Mouse (Mus musculus) kidney, embryonic 16.5 days (tissue): ENCODE measurements around the gene Pigx. TPM values are rescaled to one million over a fixed set of nuclear protein-coding genes. Genes with fewer than 3 reads are reported as not detected.

Experiments
- ATAC-seq: fragments of 200-750 bp; cut with Nextera tagmentation; 2 replicates; pipeline ENCODE4 v1.8.0; 2017; ENCODE audit warnings: moderate TSS enrichment; ENCODE audit not compliant: low FRiP score, low TSS enrichment
- H3K27ac ChIP-seq: fragments of 300-500 bp; sonication (generic); 2 replicates; pipeline ENCODE4 v1.5.1; 2014; ENCODE audit warnings: low read length
- H3K27me3 ChIP-seq: fragments of 300-500 bp; sonication (generic); 2 replicates; pipeline ENCODE4 v1.6.1; 2014; ENCODE audit warnings: low read length, control low read depth, mixed read lengths; ENCODE audit not compliant: insufficient read depth
- H3K36me3 ChIP-seq: fragments of 300-500 bp; sonication (generic); 2 replicates; pipeline ENCODE4 v1.6.1; 2014; ENCODE audit warnings: low read length, control low read depth, mixed read lengths; ENCODE audit not compliant: insufficient read depth
- H3K4me1 ChIP-seq: fragments of 300-500 bp; sonication (generic); 2 replicates; pipeline ENCODE4 v1.6.1; 2014; ENCODE audit warnings: low read length, control low read depth, mixed read lengths; ENCODE audit not compliant: insufficient read depth
- H3K4me2 ChIP-seq: fragments of 300-500 bp; sonication (generic); replicated peaks from 2 replicates; pipeline ENCODE4 v1.6.1; 2014; ENCODE audit warnings: low read depth, low read length
- H3K4me3 ChIP-seq: fragments of 300-500 bp; sonication (generic); 2 replicates; pipeline ENCODE4 v1.5.1; 2014; ENCODE audit warnings: mild to moderate bottlenecking, low read length
- H3K9ac ChIP-seq: fragments of 300-500 bp; sonication (generic); replicated peaks from 2 replicates; pipeline ENCODE4 v1.6.1; 2014; ENCODE audit warnings: low read length
- H3K9me3 ChIP-seq: fragments of 300-500 bp; sonication (generic); 2 replicates; pipeline ENCODE4 v1.6.1; 2016; ENCODE audit warnings: low read length, control low read depth
- WGBS: fragments of 180-500 bp; shearing (Covaris S2); extraction: QIAGEN DNeasy Blood & Tissue Kit; methylation state at CpG from one replicate; pipeline ENCODE4 v1.1.7; 2014; 5-methylcytosine and 5-hydroxymethylcytosine counted together
- polyA plus RNA-seq: library from polyadenylated mRNA; unstranded; fragments of >200 nt; fragmentation: Nextera tagmentation; extraction: Ambion mirVana; gene quantifications from 2 replicates; pipeline ENCODE4 v1.2.1, GENCODE M21; 2015

Pigx gene
- polyA plus RNA-seq, 1 experiment from 2014 or later, result 130 TPM

DNA sequence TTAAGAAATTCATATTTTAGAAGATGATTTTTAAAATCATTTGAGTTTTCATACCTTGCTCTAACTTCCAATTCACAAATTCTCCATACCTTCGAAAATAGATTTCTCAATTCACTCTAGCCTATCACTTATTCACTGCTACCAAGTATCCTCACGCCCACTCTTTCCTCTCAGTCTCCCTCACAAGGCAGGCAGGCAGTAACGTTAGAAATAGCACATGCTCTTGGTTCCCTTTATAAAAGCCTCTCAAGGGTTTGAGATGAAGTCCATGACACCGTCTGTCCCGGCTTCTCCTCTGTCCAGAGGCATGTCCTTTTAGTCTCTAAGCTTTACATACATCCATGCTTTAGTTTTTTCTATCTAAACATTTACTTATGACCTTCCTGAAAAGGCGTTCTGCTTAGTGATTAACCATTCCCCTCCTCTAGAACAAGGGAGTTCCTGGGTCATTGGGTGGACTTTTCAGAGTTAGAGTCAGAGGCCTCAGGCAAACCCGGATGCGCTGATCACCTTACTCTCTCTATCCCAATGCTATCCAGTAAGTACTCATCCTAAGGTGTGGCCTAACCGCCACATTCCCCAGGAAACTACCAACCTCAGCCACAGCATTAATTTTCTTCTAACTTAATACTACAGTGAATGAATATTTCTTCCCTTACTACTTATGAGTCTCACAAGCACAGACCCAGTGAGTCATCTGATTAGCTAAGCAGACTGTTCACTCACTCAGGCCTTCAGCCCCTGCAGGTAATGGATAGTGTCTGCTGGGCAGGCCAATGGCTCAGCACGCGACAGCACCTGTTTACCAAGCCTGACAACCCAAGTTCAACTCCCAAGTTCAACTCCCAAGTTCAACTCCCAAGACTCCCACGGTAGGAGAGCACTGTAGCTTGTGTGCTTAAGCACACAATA is 30.9 kb downstream of the Pigx start:
- peak; percentile 59 for ATAC-seq
- no peak overlapping the region for H3K4me2 ChIP-seq
- no peaks in the 10 kb centered on the region for H3K36me3 ChIP-seq
- no peaks in the 10 kb centered on the region for H3K9me3 ChIP-seq
- H3K4me1 ChIP-seq, result peaks cover 21% of the 10 kb centered on the region
- no peaks in the 10 kb centered on the region for H3K27me3 ChIP-seq
- H3K4me3 ChIP-seq, result no peak overlapping the region
- H3K27ac ChIP-seq, result peak overlapping the region; percentile 76; the same call in 1 of the 2 replicates
- no peak overlapping the region for H3K9ac ChIP-seq
- 62% methylated on average over 12 of the region's 12 CpGs for WGBS

DNA sequence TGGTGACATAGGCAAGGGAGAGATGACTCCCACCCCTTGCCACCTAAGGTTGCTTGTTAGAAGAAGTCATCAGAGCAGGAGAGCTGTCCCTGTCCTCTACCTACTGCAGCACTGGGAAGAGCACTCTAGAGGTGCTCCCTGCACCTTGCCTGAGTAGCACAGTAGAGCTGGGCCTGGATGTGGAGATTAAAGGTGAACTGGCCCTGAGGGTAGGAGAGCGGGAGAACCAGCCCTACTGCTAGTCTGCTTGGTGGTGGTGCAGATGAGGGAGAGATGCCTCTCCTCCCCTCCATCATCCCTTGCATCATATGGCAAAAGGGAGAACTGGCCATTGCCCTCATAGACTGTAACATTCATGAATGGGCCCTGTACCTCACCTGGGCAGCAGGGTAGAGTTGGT is 32.6 kb downstream of the Pigx start:
- H3K4me3 ChIP-seq, result no peak overlapping the region
- no peaks in the 10 kb centered on the region for H3K27me3 ChIP-seq
- H3K9ac ChIP-seq, result no peak overlapping the region
- ATAC-seq, result no peak
- 94% methylated on average over 1 of the region's 1 CpGs for WGBS
- H3K27ac ChIP-seq, result no peak overlapping the region
- H3K36me3 ChIP-seq, result no peaks in the 10 kb centered on the region
- H3K4me2 ChIP-seq, result no peak overlapping the region
- peaks cover 21% of the 10 kb centered on the region for H3K4me1 ChIP-seq
- H3K9me3 ChIP-seq, result no peaks in the 10 kb centered on the region

DNA sequence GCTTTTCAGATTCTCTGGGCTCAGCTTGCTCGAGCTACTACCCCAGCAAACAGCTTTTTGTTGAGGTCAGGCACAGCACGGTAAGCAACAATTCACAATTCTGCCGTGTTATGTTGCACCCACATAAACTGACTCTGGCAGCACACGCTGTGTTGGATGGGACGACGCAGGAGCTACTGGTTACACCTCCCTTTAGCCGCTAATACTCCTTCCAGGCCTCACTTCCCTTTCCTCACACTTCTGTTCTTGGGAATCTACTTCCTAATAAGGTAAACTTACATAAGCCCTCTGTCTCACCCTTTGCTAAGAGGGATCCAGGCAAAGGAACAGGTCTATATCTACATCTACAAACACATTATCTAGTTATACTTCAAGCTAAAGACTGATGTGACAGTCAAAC is 35.6 kb downstream of the Pigx start:
- no peak for ATAC-seq
- no peak overlapping the region for H3K4me2 ChIP-seq
- WGBS, result 80% methylated on average over 7 of the region's 7 CpGs
- H3K9me3 ChIP-seq, result no peaks in the 10 kb centered on the region
- H3K4me1 ChIP-seq, result peaks cover 18% of the 10 kb centered on the region
- H3K27me3 ChIP-seq, result no peaks in the 10 kb centered on the region
- no peak overlapping the region for H3K4me3 ChIP-seq
- no peaks in the 10 kb centered on the region for H3K36me3 ChIP-seq
- no peak overlapping the region for H3K27ac ChIP-seq
- H3K9ac ChIP-seq, result no peak overlapping the region

DNA sequence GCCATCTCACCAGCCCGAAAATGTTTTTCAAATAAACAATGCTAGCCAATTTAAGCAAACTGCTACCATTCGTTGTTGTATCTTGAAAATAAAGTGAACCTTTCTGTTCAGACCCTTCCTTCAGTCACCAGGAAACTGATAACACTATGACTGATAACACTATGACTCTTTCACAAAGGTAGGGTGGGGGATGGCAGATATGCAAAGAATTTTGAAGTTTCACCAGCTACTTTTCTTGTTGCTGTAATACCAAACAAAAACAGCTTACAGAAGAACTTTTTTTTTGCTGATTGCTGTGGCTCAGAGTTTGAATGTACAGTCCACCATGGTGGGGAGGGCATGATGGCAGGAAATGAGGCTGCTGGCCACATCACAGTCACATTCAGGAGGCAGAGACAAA is 37.3 kb downstream of the Pigx start:
- 82% methylated on average over 2 of the region's 2 CpGs for WGBS
- no peak overlapping the region for H3K4me2 ChIP-seq

DNA sequence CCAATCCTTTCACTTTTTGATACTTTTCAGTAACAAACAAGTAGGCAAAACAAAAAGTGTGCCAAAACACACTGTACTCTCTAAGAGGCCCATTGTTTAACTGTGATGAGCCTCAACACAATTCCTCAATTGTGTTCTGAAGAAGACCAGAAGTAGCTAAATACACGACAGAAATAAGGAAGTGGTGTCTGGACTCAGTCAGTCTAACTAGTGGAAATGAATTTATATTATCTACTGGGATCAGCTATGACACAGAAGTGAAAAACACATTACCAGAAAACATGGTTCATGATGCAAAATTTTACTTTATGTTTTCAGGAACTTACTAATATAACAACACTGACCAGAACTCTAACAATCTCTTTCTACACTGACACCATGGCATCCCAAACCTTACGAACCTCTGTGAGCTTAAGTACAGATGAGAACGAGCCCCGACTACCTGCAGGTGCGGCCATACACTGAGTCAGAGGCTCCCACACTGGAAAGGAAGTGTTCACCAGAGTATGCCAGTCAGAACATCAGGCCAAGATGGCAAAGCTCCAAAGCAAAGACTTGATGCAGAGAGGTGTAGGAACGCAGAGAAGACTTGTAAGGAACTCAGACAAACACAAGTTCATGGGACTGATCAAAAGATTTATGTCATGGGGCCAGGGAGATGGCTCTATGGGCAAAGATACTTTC is 39.6 kb downstream of the Pigx start:
- 75% methylated on average over 6 of the region's 6 CpGs for WGBS

More for the DNA sequence above, 37.3 kb downstream of the Pigx start:
- H3K9ac ChIP-seq, result no peak overlapping the region
- no peaks in the 10 kb centered on the region for H3K36me3 ChIP-seq
- H3K27me3 ChIP-seq, result no peaks in the 10 kb centered on the region
- no peak overlapping the region for H3K4me3 ChIP-seq
- no peaks in the 10 kb centered on the region for H3K9me3 ChIP-seq
- H3K27ac ChIP-seq, result no peak overlapping the region
- 0 out of 2 replicates have a peak, but pooled peaks cover 11% of the 10 kb centered on the region for H3K4me1 ChIP-seq
- ATAC-seq, result no peak

DNA sequence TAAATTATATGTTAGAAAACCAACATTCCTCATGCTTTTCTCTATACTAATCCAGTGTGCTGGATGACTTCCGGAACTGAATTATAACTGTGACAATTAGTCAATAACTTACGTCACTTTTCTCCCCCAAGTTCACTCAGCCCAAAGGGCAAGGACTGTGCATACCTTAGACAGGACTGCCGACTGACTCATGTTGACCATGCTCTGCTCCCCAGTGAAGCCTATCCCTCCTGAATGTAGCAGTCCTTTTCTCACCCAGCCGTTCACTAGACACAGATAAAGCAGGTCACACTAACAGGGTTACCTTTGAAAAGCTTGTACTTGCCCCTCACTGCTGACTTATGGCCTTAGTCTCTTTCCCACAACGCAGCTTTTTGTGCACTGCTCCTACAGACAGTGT is 40.7 kb downstream of the Pigx start:
- no peaks in the 10 kb centered on the region for H3K9me3 ChIP-seq
- ATAC-seq, result no peak
- no peak overlapping the region for H3K4me2 ChIP-seq
- H3K27ac ChIP-seq, result no peak overlapping the region
- 0 out of 2 replicates have a peak, but pooled peaks cover 3% of the 10 kb centered on the region for H3K4me1 ChIP-seq
- 73% methylated on average over 5 of the region's 5 CpGs for WGBS
- H3K4me3 ChIP-seq, result no peak overlapping the region
- no peak overlapping the region for H3K9ac ChIP-seq
- H3K27me3 ChIP-seq, result no peaks in the 10 kb centered on the region
- no peaks in the 10 kb centered on the region for H3K36me3 ChIP-seq

More for the DNA sequence above, 39.6 kb downstream of the Pigx start:
- Histone ChIP-seq H3K4me3 (no peak overlapping the region), H3K9me3 (no peaks in the 10 kb centered on the region), H3K36me3 (no peaks in the 10 kb centered on the region), H3K9ac (no peak overlapping the region), H3K27me3 (no peaks in the 10 kb centered on the region), H3K27ac (no peak overlapping the region), H3K4me1 (0 out of 2 replicates have a peak, but pooled peaks cover 3% of the 10 kb centered on the region), H3K4me2 (no peak overlapping the region)
- ATAC-seq, result no peak

DNA sequence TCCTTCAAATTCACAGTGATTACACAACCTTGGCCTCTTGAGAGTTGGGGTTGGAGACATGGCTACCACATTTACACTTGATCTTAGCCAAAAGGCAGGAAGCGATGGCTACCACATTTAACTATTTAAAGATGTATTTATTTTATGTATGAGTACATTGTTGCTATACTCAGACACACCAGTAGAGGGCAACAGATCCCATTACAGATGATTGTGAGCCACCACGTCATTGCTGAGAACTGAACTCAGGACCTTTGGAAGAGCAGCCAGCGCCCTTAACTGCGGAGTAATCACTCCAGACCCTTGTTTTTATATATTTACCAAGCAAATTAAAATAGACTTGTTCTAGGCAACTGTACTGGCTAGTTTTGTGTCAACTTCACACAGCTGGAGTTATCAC is 57.2 kb downstream of the Pigx start:
- H3K27me3 ChIP-seq, result no peaks in the 10 kb centered on the region
- H3K4me1 ChIP-seq, result no peaks in the 10 kb centered on the region
- 92% methylated on average over 4 of the region's 4 CpGs for WGBS
- H3K36me3 ChIP-seq, result peaks cover 62% of the 10 kb centered on the region
- no peak overlapping the region for H3K9ac ChIP-seq
- no peak overlapping the region for H3K27ac ChIP-seq
- H3K4me2 ChIP-seq, result no peak overlapping the region
- no peak overlapping the region for H3K4me3 ChIP-seq
- ATAC-seq, result no peak
- no peaks in the 10 kb centered on the region for H3K9me3 ChIP-seq

Other genes with a start within 250 kb of the Pigx start
- 0.66 and 0.90 TPM in 2 replicates for gene Meltf, start 220.9 kb downstream of the Pigx start, polyA plus RNA-seq
- 1.0 and 1.4 TPM in 2 replicates for gene Pigz, start 165.9 kb downstream of the Pigx start, polyA plus RNA-seq
- 96.2 and 103 TPM in 2 replicates for gene 0610012G03Rik, start 151.2 kb downstream of the Pigx start, polyA plus RNA-seq
- 115 and 119 TPM in 2 replicates for gene Ncbp2, start 151.2 kb downstream of the Pigx start, polyA plus RNA-seq
- gene Senp5, start 96.5 kb downstream of the Pigx start, polyA plus RNA-seq, result 14.0 and 15.5 TPM in 2 replicates
- 38.2 and 40.3 TPM in 2 replicates for gene Pak2, start 20.4 kb downstream of the Pigx start, polyA plus RNA-seq
- gene Cep19, start 60 bp upstream of the Pigx start, polyA plus RNA-seq, result 42.6 and 44.5 TPM in 2 replicates
- 18.1 and 22.2 TPM in 2 replicates for gene Nrros, start 65.9 kb upstream of the Pigx start, polyA plus RNA-seq
- gene Bex6, start 80.1 kb upstream of the Pigx start, polyA plus RNA-seq, result not detected in 2 replicates
- 5.0 and 5.2 TPM in 2 replicates for gene Fbxo45, start 147.4 kb upstream of the Pigx start, polyA plus RNA-seq
- gene Wdr53, start 147.5 kb upstream of the Pigx start, polyA plus RNA-seq, result 19.7 and 20.0 TPM in 2 replicates
- not detected in 2 replicates for gene Smco1, start 171.7 kb upstream of the Pigx start, polyA plus RNA-seq
- gene Rnf168, start 177.7 kb upstream of the Pigx start, polyA plus RNA-seq, result 23.2 and 23.3 TPM in 2 replicates
- gene Ubxn7, start 232.5 kb upstream of the Pigx start, polyA plus RNA-seq, result 23.2 and 23.5 TPM in 2 replicates